Mouse (Mus musculus) macrophage (primary cell): ENCODE measurements around the gene Ccdc141. TPM values are rescaled to one million over a fixed set of nuclear protein-coding genes. Genes with fewer than 3 reads are reported as not detected.

Experiments used
- H3K27ac ChIP-seq: fragments of 350-480 bp; formaldehyde crosslinking; 2 replicates; pipeline ENCODE4 v1.9.0; 2021
- H3K36me3 ChIP-seq: fragments of 350-480 bp; formaldehyde crosslinking; 2 replicates; pipeline ENCODE4 v1.9.0; 2021; ENCODE audit errors: inconsistent target
- H3K4me3 ChIP-seq: fragments of 350-480 bp; formaldehyde crosslinking; 2 replicates; pipeline ENCODE4 v1.9.0; 2021; ENCODE audit errors: inconsistent target
- H3K79me2 ChIP-seq: fragments of 350-480 bp; formaldehyde crosslinking; 2 replicates; pipeline ENCODE4 v1.9.0; 2021; ENCODE audit errors: inconsistent target
- WGBS: methylation state at CpG from one replicate; pipeline ENCODE4 v1.1.7; 2026; ENCODE audit warnings: inconsistent platforms; ENCODE audit not compliant: missing documents; 5-methylcytosine and 5-hydroxymethylcytosine counted together
- polyA plus RNA-seq: library from polyadenylated mRNA; stranded (reverse); fragments of 250-400 nt; gene quantifications from 3 replicates; pipeline ENCODE4 v1.2.4, GENCODE M21; 2018; ENCODE audit warnings: inconsistent platforms

Gene Ccdc141
- polyA plus RNA-seq, 1 experiment from 2014 or later, result 0.01 TPM

GRCm38 (mm10) chr2:77133407-77133806 lies 37.0 kb downstream of the Ccdc141 start:
- H3K36me3 ChIP-seq, result no peaks in the 10 kb centered on the region
- no peak overlapping the region for H3K4me3 ChIP-seq
- H3K27ac ChIP-seq, result no peak overlapping the region
- no CpG with 5 or more reads among the region's 1 CpGs for WGBS
- no peaks in the 10 kb centered on the region for H3K79me2 ChIP-seq

- Histone ChIP-seq H3K27ac (no peak overlapping the region), H3K79me2 (no peaks in the 10 kb centered on the region), H3K36me3 (no peaks in the 10 kb centered on the region), H3K4me3 (no peak overlapping the region)
- whole genome bisulfite sequencing, result 90% methylated on average over 1 of the region's 1 CpGs
Observed at GRCm38 (mm10) chr2:77126939-77127338, 43.5 kb downstream of the Ccdc141 start.

- no peaks in the 10 kb centered on the region for H3K36me3 ChIP-seq
- no peaks in the 10 kb centered on the region for H3K79me2 ChIP-seq
- no peak overlapping the region for H3K4me3 ChIP-seq
- H3K27ac ChIP-seq, result no peak overlapping the region
- WGBS, result 48% methylated on average over 6 of the region's 6 CpGs
Observed at GRCm38 (mm10) chr2:77118102-77118501, 52.3 kb downstream of the Ccdc141 start.

GRCm38 (mm10) chr2:77114335-77114734 lies 56.1 kb downstream of the Ccdc141 start:
- WGBS, result 93% methylated on average over 2 of the region's 2 CpGs
- no peak overlapping the region for H3K27ac ChIP-seq

GRCm38 (mm10) chr2:77113867-77114266 lies 56.6 kb downstream of the Ccdc141 start:
- WGBS, result 97% methylated on average over 8 of the region's 8 CpGs
- Histone ChIP-seq H3K36me3 (no peaks in the 10 kb centered on the region), H3K79me2 (no peaks in the 10 kb centered on the region), H3K4me3 (no peak overlapping the region), H3K27ac (no peak overlapping the region)

More at GRCm38 (mm10) chr2:77114335-77114734, 56.1 kb downstream of the Ccdc141 start:
- H3K36me3 ChIP-seq, result no peaks in the 10 kb centered on the region
- H3K4me3 ChIP-seq, result no peak overlapping the region
- H3K79me2 ChIP-seq, result no peaks in the 10 kb centered on the region

GRCm38 (mm10) chr2:77113026-77113425 lies 57.4 kb downstream of the Ccdc141 start:
- H3K36me3 ChIP-seq, result no peaks in the 10 kb centered on the region
- no peak overlapping the region for H3K4me3 ChIP-seq
- H3K27ac ChIP-seq, result no peak overlapping the region
- no peaks in the 10 kb centered on the region for H3K79me2 ChIP-seq
- 97% methylated on average over 5 of the region's 5 CpGs for WGBS

- no peaks in the 10 kb centered on the region for H3K36me3 ChIP-seq
- no peaks in the 10 kb centered on the region for H3K79me2 ChIP-seq
- H3K27ac ChIP-seq, result no peak overlapping the region
- H3K4me3 ChIP-seq, result no peak overlapping the region
- WGBS, result 96% methylated on average over 2 of the region's 2 CpGs
Observed at GRCm38 (mm10) chr2:77111095-77111494, 59.3 kb downstream of the Ccdc141 start.

- Histone ChIP-seq H3K79me2 (no peaks in the 10 kb centered on the region), H3K36me3 (no peaks in the 10 kb centered on the region), H3K4me3 (no peak overlapping the region), H3K27ac (no peak overlapping the region)
- 89% methylated on average over 4 of the region's 4 CpGs for WGBS
Observed at GRCm38 (mm10) chr2:77110365-77110764, 60.1 kb downstream of the Ccdc141 start.

- Histone ChIP-seq H3K36me3 (no peaks in the 10 kb centered on the region), H3K27ac (no peak overlapping the region), H3K4me3 (no peak overlapping the region), H3K79me2 (no peaks in the 10 kb centered on the region)
- WGBS, result 93% methylated on average over 7 of the region's 8 CpGs
Observed at GRCm38 (mm10) chr2:77109506-77110123, 60.8 kb downstream of the Ccdc141 start.

- Histone ChIP-seq H3K36me3 (no peaks in the 10 kb centered on the region), H3K4me3 (no peak overlapping the region), H3K27ac (no peak overlapping the region), H3K79me2 (no peaks in the 10 kb centered on the region)
- WGBS, result 42% methylated on average over 5 of the region's 5 CpGs
Observed at GRCm38 (mm10) chr2:77108562-77108961, 61.9 kb downstream of the Ccdc141 start.

GRCm38 (mm10) chr2:77106150-77106549 lies 64.3 kb downstream of the Ccdc141 start:
- 98% methylated on average over 3 of the region's 3 CpGs for WGBS
- Histone ChIP-seq H3K4me3 (no peak overlapping the region), H3K27ac (no peak overlapping the region), H3K79me2 (no peaks in the 10 kb centered on the region), H3K36me3 (no peaks in the 10 kb centered on the region)

- H3K27ac ChIP-seq, result no peak overlapping the region
- no peak overlapping the region for H3K4me3 ChIP-seq
- no peaks in the 10 kb centered on the region for H3K36me3 ChIP-seq
- H3K79me2 ChIP-seq, result no peaks in the 10 kb centered on the region
- WGBS, result 94% methylated on average over 8 of the region's 8 CpGs
Observed at GRCm38 (mm10) chr2:77105006-77105715, 65.3 kb downstream of the Ccdc141 start.

GRCm38 (mm10) chr2:77102516-77102915 lies 67.9 kb downstream of the Ccdc141 start:
- no peak overlapping the region for H3K4me3 ChIP-seq

GRCm38 (mm10) chr2:77099814-77100213 lies 70.6 kb downstream of the Ccdc141 start:
- Histone ChIP-seq H3K36me3 (no peaks in the 10 kb centered on the region), H3K27ac (no peak overlapping the region), H3K4me3 (no peak overlapping the region), H3K79me2 (no peaks in the 10 kb centered on the region)
- WGBS, result 94% methylated on average over 2 of the region's 2 CpGs

More at GRCm38 (mm10) chr2:77102516-77102915, 67.9 kb downstream of the Ccdc141 start:
- no peaks in the 10 kb centered on the region for H3K79me2 ChIP-seq
- no peaks in the 10 kb centered on the region for H3K36me3 ChIP-seq
- no peak overlapping the region for H3K27ac ChIP-seq
- WGBS, result 92% methylated on average over 5 of the region's 5 CpGs

- 98% methylated on average over 3 of the region's 3 CpGs for WGBS
- Histone ChIP-seq H3K4me3 (no peak overlapping the region), H3K79me2 (no peaks in the 10 kb centered on the region), H3K27ac (no peak overlapping the region), H3K36me3 (no peaks in the 10 kb centered on the region)
Observed at GRCm38 (mm10) chr2:77098769-77099168, 71.7 kb downstream of the Ccdc141 start.
